Mouse (Mus musculus): ENCODE measurements around the gene Cacna2d1.

Cacna2d1 gene

DNA sequence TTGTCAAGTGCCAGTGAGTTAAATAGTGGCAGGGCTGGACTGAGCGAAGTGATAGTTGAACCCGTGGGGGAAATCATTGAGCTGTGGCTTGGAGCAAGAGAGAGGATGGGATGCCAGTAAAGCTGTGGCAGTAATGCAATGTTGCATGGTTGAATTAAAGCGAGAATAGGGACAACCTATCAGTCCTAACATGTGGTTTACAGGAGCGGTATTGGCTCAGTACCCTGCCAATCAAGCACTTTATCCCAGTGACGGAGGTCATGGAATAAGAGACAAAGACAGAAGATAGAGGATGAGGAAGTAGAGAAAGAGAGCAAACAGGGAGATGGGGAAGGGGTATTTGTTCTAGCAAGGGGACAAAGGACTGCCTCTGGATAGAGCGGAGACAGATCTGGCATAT lies 187.6 kb downstream of the Cacna2d1 start:
- CTCF ChIA-PET, result interaction anchor here in 1 of 4 experiments (0.6 kb wide), 1 partner anchor 183 kb away, joined by 4 read pairs; no protein-coding TSS in a partner anchor

DNA sequence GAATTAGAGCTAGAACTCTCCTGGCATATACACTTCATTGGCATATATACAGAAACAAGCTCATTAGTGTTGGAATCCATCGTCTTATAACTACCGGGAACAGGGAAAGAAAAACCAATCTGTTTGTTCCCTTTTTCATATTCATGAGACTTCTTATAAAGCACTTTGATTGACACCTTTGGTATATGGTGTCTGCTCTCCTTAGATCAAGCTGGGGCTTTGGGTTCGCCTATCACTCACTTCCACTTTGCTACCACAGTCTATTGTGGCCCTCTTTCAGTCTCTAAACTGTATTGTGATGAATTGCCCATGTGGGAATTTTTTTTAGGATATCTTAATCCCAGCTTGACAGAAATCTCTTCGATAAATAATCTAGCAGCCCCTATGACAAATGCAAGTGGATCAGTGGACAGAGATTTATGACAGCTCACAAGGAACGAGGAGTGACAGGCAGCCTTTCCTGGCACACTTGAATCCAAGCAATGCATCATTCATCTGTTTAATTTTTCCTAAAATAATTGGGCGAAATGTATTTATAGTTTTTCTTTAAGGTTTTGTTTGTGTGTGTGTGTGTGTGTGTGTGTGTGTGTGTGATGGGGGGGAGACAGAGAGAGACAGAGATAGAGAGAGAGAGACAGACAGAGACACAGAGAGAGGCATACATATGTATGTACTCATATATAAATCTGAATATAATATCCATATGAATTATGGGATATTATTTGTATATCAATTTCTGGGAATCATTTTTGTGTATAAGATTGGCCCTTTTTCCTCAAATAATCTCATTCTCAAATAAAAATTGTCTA lies 200.0 kb downstream of the Cacna2d1 start:
- POLR2A ChIA-PET, result interaction anchor here in 1 of 4 experiments (1.0 kb wide), 1 partner anchor 18 kb away, joined by 3 read pairs; no protein-coding TSS in a partner anchor
- CTCF ChIA-PET, result no interaction called here

More for the DNA sequence above, 187.6 kb downstream of the Cacna2d1 start:
- POLR2A ChIA-PET, result interaction anchor here in 1 of 4 experiments (0.7 kb wide), 1 partner anchor 20 kb away, joined by 3 read pairs; no protein-coding TSS in a partner anchor

DNA sequence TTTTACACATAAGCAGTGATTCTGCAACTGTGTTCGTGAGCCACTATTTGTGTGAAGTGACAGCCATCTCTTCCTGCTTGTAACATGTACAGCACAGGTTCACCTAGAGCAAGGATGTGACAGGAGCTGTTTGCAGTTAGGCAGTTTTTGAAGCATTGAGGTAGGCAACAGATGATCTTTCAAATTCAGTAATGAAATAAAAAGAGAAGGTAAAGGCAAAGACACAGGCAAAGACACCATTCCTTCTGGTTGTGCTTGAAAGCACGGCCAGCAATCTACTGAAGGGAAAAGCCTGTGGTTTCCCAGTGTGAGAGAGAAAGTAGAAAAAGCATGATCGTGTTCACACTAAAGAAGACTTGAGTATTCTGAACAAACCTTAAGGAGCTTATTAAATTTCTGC lies 201.5 kb downstream of the Cacna2d1 start:
- CTCF ChIA-PET, result interaction anchor here in 1 of 4 experiments (0.6 kb wide), 1 partner anchor 20 kb away, joined by 3 read pairs; no protein-coding TSS in a partner anchor
- POLR2A ChIA-PET, result no interaction called here

DNA sequence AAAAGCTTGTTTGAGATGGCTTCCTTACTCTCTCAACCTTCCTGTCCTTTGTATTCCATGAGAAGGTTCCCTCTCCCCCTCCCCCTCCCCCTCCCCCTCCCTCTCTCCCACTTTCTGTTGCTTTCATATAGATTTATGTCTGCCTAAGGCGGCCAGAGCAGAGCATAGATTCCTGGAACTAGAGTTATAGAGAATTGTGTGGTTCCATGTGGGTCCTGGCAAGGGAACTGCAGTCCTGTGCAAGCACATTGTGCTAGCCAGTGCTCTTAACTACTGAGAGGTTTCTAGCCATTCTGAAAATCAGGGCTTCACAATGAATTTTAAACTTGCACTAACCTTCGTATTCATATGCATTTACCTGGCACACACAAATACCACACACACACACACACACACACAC lies 202.3 kb downstream of the Cacna2d1 start:
- POLR2A ChIA-PET, result no interaction called here
- CTCF ChIA-PET, result no interaction called here

DNA sequence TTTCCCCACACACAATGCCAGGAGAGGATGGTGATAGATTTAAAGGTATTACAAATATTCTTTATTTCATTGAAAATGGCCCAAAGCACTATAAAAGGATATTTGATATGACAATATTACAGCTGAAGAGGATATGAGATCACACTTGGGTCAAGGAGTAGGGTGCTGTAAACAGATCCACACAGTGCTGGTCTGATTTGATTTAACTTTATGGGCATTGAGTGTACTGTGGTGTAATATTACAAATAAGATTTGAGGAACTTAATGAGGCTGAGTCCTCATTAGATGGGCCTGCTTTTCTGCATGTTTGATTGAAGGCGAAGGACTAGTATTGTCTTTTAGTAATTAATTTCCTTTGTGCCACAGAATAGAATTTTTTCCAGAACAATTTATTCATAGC lies 212.1 kb downstream of the Cacna2d1 start:
- CTCF ChIA-PET, result no interaction called here
- POLR2A ChIA-PET, result no interaction called here

DNA sequence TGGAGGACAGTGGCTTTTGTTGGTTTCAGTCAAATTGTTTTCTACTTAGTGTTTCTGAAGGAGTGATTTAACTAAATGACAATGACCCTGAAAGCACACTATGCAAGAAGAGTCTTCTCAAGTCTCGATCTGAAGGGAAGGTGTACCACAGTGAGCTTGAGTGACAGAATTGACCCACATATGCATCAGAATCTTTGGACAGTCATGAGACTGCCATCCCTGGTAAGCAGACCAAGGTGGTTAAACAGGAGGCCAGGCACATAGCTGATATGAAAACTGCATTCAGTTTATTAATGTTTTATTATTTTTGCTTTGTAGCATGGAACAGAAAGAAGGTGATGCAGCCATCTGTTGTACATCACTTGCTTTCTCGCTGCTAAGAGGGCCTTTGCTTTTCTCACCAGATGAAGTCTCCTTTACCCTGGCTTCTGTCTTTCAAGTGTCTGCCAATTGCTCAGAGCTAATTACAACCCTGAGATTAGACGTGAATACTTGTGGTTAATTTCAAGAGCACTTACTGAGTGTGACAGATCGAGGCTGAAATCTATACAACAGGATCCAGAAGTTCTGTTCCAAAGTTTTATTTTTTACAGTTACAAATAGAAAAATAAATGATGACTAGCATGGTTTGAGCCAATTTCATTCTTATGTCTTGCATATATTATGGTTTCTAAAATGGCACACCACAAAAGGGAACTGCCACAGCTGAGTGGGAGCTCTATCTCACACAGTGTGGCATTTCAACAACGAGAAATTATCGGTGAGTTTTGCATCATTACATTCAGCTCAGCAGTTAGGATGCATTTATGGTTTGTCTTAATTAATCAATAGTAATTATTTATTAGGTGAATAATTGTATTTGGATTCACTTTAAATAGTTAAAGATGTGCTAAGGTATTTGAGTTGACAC lies 221.1 kb downstream of the Cacna2d1 start:
- ChIA-PET CTCF (no interaction called here), POLR2A (no interaction called here)

DNA sequence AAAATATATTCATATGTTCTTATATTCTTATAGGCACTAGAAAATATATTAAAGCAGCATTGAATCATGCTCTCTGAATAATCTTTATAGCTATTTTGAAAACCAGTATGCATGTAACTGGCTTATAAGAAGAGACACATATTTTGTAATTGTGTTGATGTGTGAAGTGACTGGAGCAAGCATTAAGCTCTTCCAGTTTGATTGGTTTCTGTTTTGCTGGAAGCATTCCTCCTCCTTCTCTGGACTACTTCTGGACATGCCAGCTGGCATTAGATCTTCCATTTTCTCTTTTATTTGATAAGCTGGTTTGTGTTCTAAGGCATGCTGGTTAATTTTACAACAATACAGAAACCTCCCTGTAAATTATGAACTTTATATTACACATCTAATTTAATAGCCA lies 228.8 kb downstream of the Cacna2d1 start:
- CTCF ChIA-PET, result no interaction called here
- POLR2A ChIA-PET, result interaction anchor here in 1 of 4 experiments (0.6 kb wide), 1 partner anchor 14 kb away, joined by 3 read pairs; no protein-coding TSS in a partner anchor

DNA sequence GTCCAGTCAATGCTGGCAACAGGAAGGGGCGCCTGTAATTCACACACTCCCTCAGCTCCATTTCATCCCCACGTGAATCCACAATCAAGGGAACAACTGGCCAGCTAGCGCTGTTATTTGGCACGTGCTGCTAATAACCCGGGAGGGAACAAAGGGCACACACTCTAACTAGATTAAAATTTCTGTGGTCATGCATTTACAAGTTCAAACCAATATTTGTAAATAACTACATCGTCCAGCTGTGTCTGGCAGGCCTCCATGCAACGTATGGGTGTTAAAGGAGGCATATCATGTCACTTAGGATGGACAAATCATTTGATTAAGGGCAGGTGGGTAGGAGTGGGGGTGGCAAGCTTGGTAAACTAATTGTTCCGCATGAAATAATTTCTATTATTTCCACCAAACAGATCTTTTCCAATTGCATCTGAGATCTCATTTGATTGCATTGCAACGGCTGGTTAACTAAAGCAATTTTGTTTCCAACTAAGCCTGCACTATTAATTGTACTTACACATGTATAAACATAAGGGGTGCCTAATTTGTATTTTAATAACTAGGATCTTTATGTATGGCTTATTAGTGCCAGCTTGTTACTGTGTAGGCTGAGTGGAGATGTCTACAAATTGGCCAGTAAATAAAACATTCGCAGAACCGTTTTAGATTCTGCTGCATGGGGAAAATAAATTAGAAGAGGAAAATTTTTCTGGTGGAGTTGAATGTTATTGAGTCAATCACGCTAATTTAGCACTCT lies 231.8 kb downstream of the Cacna2d1 start:
- CTCF ChIA-PET, result no interaction called here
- POLR2A ChIA-PET, result no interaction called here

DNA sequence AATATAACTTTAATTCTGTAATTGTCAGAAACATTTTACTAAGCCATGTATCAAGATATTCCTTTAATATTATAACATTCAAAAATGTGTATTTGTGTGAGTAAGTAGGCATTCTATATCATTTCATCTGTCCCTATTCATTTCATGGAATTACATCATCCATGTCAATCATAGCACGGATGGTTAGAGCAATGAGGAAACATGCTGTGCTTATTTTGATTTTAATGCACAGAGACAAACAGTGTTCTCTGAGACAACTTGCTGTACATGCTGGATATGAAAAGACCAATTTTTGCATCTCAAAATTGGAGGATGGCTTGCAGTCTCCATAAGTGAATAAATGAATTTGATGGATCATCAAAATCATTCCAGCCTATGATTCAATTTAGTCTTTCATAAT lies 232.4 kb downstream of the Cacna2d1 start:
- ChIA-PET CTCF (no interaction called here), POLR2A (no interaction called here)

DNA sequence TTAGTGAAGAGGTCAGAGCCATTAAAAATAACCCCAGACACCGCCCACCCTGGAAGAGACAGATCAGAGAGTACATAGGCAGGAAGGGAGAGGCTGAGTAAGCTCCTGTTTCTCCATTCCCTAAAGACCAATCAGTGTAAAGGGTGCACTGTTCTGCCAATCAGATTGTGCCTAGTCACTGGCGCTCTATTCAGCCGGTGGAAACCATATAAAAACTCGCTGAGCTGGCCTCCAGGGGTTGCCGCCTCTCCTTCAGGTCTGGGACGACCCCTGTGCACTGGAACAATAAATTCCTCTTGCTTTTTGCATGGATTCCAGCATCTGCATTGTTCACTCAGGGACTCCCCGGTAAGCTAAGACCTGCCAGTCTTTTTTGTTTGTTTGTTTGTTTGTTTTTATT lies 246.6 kb downstream of the Cacna2d1 start:
- ChIA-PET POLR2A (interaction anchor here in 2 of 4 experiments (0.5 to 1.1 kb wide), 2 partner anchors 11 to 13 kb away, joined by 3 read pairs; no protein-coding TSS in a partner anchor), CTCF (no interaction called here)

DNA sequence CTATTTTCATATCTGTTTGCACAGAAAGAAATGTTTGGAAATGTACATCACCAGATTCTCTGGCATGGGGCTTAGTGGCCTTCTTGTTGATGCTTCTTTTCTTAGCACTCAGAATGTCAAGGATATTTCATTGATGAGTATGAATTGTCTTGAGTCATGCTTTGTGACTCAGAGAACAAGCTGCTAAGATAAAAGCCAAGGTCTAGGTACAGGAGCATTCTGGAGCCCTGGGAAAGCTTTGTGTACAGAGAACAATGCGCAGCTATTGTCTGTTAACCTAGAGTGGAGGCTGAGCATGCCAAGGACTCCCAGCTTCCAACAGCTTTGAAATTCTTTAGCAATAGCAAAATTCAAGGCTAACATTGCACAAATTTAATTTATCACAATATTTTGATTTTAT lies 249.6 kb downstream of the Cacna2d1 start:
- ChIA-PET CTCF (no interaction called here), POLR2A (no interaction called here)

DNA sequence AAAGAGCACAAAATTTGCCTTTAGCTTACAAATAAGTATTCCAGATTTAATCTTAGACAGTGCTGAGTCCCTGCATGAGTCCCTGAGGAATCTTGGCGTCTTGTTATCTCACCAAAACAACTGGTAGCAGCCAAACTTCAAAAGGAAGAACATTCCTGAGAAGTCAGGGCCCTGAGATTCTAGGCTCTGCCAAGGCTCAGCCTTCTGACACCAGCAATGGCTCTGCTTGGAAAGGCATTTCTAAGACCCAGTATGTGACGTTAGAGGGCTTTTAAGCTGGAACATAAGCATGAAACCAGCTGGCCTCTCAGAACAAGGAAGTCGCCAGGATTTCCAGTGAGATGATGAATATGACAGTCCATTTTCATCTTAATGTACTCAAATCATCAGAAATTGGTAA lies 253.4 kb downstream of the Cacna2d1 start:
- ChIA-PET CTCF (no interaction called here), POLR2A (no interaction called here)

DNA sequence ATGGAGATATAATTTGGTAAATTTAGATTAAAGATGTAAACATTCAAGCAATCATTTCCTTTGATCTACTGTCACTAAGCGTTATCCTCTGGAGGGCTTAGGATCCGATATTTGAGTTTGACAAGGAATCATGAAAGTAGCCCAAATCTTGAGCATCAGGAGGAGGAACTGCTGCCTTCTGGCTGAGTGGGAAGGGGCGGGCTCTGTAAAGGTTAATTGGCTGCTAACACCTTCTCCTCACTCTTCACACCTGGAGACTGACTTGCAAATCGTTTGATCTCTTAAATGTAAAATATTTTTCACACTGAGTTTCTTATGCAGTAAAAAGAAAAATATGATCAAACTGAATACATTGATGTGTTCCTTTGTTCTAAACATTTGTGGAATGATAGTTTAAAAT lies 255.4 kb downstream of the Cacna2d1 start:
- POLR2A ChIA-PET, result no interaction called here
- CTCF ChIA-PET, result no interaction called here

DNA sequence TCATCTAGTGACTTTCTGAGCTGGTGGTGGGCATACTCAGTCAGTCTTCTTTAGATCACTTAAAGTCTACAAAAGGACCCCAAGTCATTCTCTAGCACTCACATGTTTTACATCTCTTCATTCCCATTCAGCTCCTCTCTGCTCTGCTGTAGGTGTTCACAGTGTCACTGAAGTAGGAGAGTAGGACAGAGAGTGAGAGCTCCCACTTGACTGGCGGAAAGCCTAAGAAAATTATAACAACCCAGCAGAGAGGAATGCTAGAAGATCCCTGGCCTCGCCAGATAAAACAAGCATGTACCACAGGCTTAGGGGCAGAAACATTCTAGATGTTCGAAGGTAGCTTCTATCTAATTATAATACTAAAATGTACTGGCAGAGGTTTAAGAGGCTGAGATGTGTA lies 256.7 kb downstream of the Cacna2d1 start:
- ChIA-PET POLR2A (no interaction called here), CTCF (no interaction called here)

DNA sequence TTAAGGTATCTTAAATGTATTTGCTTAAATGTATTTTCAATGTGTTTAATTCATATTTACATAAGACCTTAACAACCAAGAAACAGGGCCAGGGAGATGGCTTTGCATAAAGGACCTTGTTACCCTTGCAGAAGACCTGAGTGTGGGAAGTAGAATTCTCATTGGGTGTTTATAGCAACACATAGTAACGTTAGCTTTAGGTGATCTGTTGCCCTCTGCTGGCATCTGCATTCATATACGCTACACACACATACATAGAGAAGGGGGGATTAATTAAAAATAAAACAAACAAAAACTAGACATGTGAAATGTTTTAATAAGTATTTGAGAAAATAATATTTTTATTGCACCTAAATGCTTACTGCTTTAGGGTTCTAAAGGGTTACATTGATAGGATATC lies 265.3 kb downstream of the Cacna2d1 start:
- CTCF ChIA-PET, result no interaction called here
- POLR2A ChIA-PET, result interaction anchor here in 1 of 4 experiments (0.6 kb wide), 1 partner anchor 126 kb away, joined by 5 read pairs; no protein-coding TSS in a partner anchor

DNA sequence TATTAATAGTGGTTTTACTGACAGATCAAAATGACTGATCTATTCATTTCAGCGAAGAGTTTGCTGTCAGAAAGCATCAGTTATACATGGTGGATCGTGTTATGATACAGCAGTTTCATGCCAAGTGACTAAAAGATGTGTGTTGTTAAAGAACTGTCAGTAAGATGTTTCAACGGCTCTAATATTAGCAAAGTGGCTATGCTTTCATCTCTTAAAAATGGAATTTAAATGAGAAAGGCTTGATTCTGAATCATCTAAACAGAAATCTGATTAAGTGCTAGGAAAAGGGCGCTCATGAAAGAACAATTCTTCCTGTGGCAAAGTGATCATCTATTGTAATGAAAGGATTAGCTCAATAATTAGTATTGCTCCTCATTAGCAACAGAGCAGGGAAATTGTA lies 287.5 kb downstream of the Cacna2d1 start:
- ChIA-PET CTCF (no interaction called here), POLR2A (no interaction called here)

DNA sequence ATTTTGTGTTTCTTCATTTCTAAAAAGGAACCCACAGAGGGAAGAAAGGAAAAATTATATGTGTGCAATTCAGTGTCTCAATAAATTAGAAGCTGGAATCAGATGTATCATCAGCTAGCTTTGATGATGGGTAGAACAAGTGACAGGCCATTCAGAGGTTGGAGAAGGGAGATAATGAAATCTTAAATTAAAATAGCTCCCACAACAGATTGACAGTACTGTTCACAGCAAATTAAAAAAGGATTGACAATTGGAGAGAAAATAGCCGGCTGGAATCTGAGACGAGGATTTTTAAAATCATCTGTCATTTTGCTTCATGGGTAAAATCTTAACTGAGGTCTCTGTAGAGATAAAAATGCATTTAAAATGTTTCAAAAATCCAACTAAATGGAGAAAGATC lies 290.9 kb downstream of the Cacna2d1 start:
- POLR2A ChIA-PET, result no interaction called here
- CTCF ChIA-PET, result no interaction called here

DNA sequence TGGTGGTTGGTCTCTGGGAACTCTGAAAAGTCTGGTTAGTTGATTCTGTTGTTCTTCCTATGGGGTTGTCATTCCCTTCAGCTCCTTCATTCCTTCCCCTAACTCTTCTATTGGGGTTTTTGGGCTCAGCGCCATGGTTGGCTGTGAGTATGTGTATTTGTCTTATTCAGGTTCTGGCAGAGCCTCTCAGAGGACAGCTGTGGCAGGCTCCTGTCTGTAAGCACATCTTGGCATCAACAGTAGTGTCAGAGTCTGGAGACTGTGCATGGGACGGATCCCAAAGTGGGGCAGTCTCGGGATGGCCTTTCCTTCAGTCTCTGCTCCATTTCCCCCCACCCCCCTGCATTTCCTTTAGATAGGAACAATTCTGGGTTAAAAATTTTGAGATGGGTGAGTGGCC lies 294.9 kb downstream of the Cacna2d1 start:
- ChIA-PET POLR2A (no interaction called here), CTCF (no interaction called here)

DNA sequence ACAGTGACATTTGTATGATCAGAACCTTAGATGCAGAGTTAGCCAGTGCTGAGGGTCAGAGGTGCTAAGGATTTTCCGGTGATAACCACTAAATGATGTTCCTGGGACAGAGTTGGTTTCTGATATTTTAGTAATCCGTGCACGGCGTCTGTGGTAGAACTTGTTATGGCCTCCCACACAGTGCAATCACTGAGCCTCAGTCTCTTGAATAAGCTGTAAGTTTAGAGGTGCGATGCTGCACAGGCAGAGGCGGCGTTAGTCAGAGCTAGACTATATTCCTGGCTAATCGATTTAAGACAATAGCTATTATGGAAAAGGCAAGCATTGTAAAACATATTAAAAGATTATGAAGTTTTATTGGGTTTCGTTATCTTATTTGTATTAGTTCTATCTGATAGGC lies 297.0 kb downstream of the Cacna2d1 start:
- CTCF ChIA-PET, result no interaction called here
- POLR2A ChIA-PET, result no interaction called here

DNA sequence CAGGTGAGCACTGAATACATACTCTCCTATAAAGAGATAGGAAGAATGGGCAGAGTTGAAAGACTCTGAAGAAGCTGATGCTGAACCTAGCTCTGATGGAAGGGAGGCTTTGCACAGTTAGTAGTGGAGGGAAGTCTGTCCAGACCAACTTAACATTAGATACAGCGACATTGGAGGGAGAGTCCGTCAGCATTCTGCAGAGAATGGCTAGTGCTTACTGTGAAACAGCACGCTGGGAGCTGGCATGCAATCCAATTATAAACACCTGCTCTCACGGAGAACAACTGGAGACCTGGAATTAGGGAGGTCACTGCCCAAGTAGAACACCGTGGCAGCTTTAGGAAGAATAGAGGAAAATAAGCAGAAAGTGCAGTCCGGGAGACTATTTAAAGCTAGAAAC lies 300.4 kb downstream of the Cacna2d1 start:
- CTCF ChIA-PET, result no interaction called here
- POLR2A ChIA-PET, result no interaction called here
